ENCODE assay signal across 9 mouse cellular contexts in the genomic region with DNA sequence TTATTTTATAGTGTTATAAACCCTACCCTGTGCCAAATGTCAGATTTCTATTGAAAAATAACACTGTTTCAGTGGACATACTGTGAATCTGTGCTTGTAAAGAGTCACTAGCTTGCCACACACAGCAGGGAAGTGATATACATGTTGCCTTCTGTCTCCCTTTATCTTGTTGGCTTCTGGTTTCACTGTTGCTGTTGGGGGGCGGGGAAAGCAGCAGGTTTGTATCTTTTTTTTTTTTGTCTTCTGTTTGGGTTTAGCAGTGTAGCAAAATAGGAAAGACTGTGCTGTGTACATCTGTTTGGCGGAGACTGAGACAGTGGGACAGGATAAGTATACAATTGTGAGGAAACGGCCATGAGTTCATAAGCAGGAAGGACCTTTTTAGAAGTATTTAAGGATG. TPM values are rescaled to one million over a fixed set of nuclear protein-coding genes. Genes with fewer than 3 reads are reported as not detected.
DNase-seq lines count a peak whose midpoint lies in the region; ATAC-seq and TF ChIP-seq lines count a peak whose summit lies in the region.
"Had no signal": no experiment of that assay in that cellular context is flagged by ENCODE, and none has a peak within 500 bp of the region (broad histone marks: within the 10 kb centered on the region; RNA-seq: fewer than 3 reads in every experiment).

No protein-coding gene starts in this region.

- H3K27ac ChIP-seq in heart, embryonic 15.5 days: peak overlapping the region; percentile 47; the same call in 1 of the 2 replicates
- no peak overlapping the region for H3K27ac ChIP-seq in macrophage
- H3K27ac ChIP-seq: midbrain, embryonic 12.5 days had no signal

- no peaks in the 10 kb centered on the region for H3K9me3 ChIP-seq in E14TG2a.4 (ENCODE audit: low read length)
- no peaks in the 10 kb centered on the region for H3K9me3 ChIP-seq in heart, embryonic 15.5 days (replicated peaks)
- H3K9me3 ChIP-seq: midbrain, embryonic 12.5 days had no signal

- H3K4me3 ChIP-seq in E14TG2a.4 (replicated peaks; ENCODE audit: low read length): peak overlapping the region; percentile 93
- H3K4me3 ChIP-seq in heart, embryonic 15.5 days: peak overlapping the region; percentile 81
- peak overlapping the region; percentile 74; the same call in 1 of the 2 replicates for H3K4me3 ChIP-seq in macrophage (ENCODE audit: inconsistent target)

- peaks cover 61% of the 10 kb centered on the region for H3K79me2 ChIP-seq in macrophage (ENCODE audit: inconsistent target)

- H3K9ac ChIP-seq in heart, embryonic 15.5 days: 0 out of 2 replicates have a peak overlapping the region, but pooled peaks have one; percentile 7

- intact Hi-C loops in gastrocnemius, postnatal 36 days (cut with DNase I): no loop called here

- no peak for TF ChIP-seq CTCF in E14TG2a.4 (conservative IDR thresholded peaks at IDR 0.05; ENCODE audit: low read length)

- peak overlapping the region; percentile 67 for H3K4me2 ChIP-seq in heart, embryonic 15.5 days

- H3K4me1 ChIP-seq in E14TG2a.4 (replicated peaks; ENCODE audit: low read depth, low read length): peaks cover 41% of the 10 kb centered on the region
- peaks cover 21% of the 10 kb centered on the region for H3K4me1 ChIP-seq in heart, embryonic 15.5 days (replicated peaks)
- H3K4me1 ChIP-seq: midbrain, embryonic 12.5 days had no signal

- peak; percentile 64 for DNase-seq in heart, adult 11 months
- no peak for DNase-seq in heart, adult 18-20 months
- no peak for DNase-seq in gastrocnemius, postnatal 36 days
- DNase-seq in frontal cortex, adult 2 months (ENCODE audit: extremely low spot score in 1 of 2, low spot score in 1 of 2): no peak
- DNase-seq in adrenal gland, postnatal 14 days: no peak

- peaks cover 28% of the 10 kb centered on the region for H3K27me3 ChIP-seq in E14TG2a.4 (ENCODE audit: insufficient read depth, low read length)
- H3K27me3 ChIP-seq in heart, embryonic 15.5 days: no peaks in the 10 kb centered on the region

- 48% methylated on average over 3 of the region's 3 CpGs for WGBS in heart, embryonic 15.5 days
- 69% methylated on average over 3 of the region's 3 CpGs for WGBS in macrophage (ENCODE audit: missing documents)

- H3K36me3 ChIP-seq in E14TG2a.4 (ENCODE audit: insufficient read depth, low read length) (no peaks in the 10 kb centered on the region), macrophage (ENCODE audit: inconsistent target) (no peaks in the 10 kb centered on the region)
- no peaks in the 10 kb centered on the region for H3K36me3 ChIP-seq in heart, embryonic 15.5 days
- H3K36me3 ChIP-seq: midbrain, embryonic 12.5 days had no signal

- no peak for ATAC-seq in heart, embryonic 15.5 days (replicated peaks; ENCODE audit: insufficient number of reproducible peaks, insufficient read depth, low FRiP score, low read depth)

RNA-seq across cellular contexts. Expression of a gene that starts 1.7 kb away (rescaled TPM):
- total RNA-seq in heart, adult 18-20 months (2021): 10 to 100 TPM; 34.3 to 36.6 TPM
- polyA plus RNA-seq in heart, embryonic 15.5 days (2015; fragmentation: Nextera tagmentation; extraction: Ambion mirVana): 50.0 and 53.9 TPM in 2 replicates
- 100 to 1,000 TPM; 109 to 365 (median 188) TPM for total RNA-seq in macrophage (2018; cell fraction: chromatin; rRNA removed)
- 10 to 100 TPM; 24.2 to 55.3 (median 42.7) TPM for total RNA-seq in macrophage (2018; cell fraction: cytosol; rRNA removed)
- total RNA-seq in macrophage (2018; cell fraction: nucleus; rRNA removed): 100 to 1,000 TPM in 18 of 26 experiments, 10 to 100 TPM in 8; 73.7 to 209 (median 112) TPM
- 25.9 to 52.3 TPM (median 40.6 TPM) in 3 replicates for polyA plus RNA-seq in macrophage (2018)
- 10 to 100 TPM; 17.9 to 20.8 TPM for total RNA-seq in gastrocnemius, postnatal 36 days (2021)
- polyA plus RNA-seq in frontal cortex, adult 2 months (2012; rRNA removed): 155 and 156 TPM in 2 replicates
- 25.6 and 31.6 TPM in 2 replicates for total RNA-seq in adrenal gland, postnatal 14 days (2021)
